Mouse (Mus musculus) embryonic facial prominence, embryonic 11.5 days (tissue): Measurements from ENCODE around the gene Tomm7. TPM values are rescaled to one million over a fixed set of nuclear protein-coding genes. Genes with fewer than 3 reads are reported as not detected.
"Not testable (repeated sequence)": the region's sequence is repeated elsewhere in the genome, so short reads cannot be mapped to it uniquely, and the experiment has no call there.

Experiments used
- ATAC-seq: fragments of 200-750 bp; cut with Nextera tagmentation; replicated peaks from 2 replicates; pipeline ENCODE4 v1.8.0; 2017; ENCODE audit warnings: low read depth; ENCODE audit not compliant: insufficient number of reproducible peaks, low FRiP score, low TSS enrichment
- DNase-seq: peaks from one replicate; pipeline ENCODE4 v3.0.0-alpha.2; 2015; ENCODE audit warnings: low spot score
- H3K27ac ChIP-seq: fragments of 300-500 bp; sonication (generic); replicated peaks from 2 replicates; pipeline ENCODE4 v1.5.1; 2014; ENCODE audit warnings: mild to moderate bottlenecking, low read depth, low read length, control low read depth
- H3K27me3 ChIP-seq: fragments of 300-500 bp; sonication (generic); 2 replicates; pipeline ENCODE4 v1.6.1; 2014; ENCODE audit warnings: mild to moderate bottlenecking, low read length, moderate library complexity, mixed read lengths; ENCODE audit not compliant: control insufficient read depth, insufficient read depth
- H3K36me3 ChIP-seq: fragments of 300-500 bp; sonication (generic); replicated peaks from 2 replicates; pipeline ENCODE4 v1.6.1; 2014; ENCODE audit warnings: low read depth, mild to moderate bottlenecking, low read length, moderate library complexity, mixed read lengths; ENCODE audit not compliant: control insufficient read depth, insufficient read depth
- H3K4me1 ChIP-seq: fragments of 300-500 bp; sonication (generic); 2 replicates; pipeline ENCODE4 v1.6.1; 2014; ENCODE audit warnings: low read length, mixed read lengths; ENCODE audit not compliant: control insufficient read depth, insufficient read depth
- H3K4me2 ChIP-seq: fragments of 300-500 bp; sonication (generic); 2 replicates; pipeline ENCODE4 v1.6.1; 2014; ENCODE audit warnings: low read depth, mild to moderate bottlenecking, control low read depth, low read length, moderate library complexity
- H3K4me3 ChIP-seq: fragments of 300-500 bp; sonication (generic); 2 replicates; pipeline ENCODE4 v1.5.1; 2014; ENCODE audit warnings: low read depth, low read length, control low read depth
- H3K9ac ChIP-seq: fragments of 300-500 bp; sonication (generic); replicated peaks from 2 replicates; pipeline ENCODE4 v1.6.1; 2014; ENCODE audit warnings: mild to moderate bottlenecking, control low read depth, low read length
- H3K9me3 ChIP-seq: fragments of 300-500 bp; sonication (generic); replicated peaks from 2 replicates; pipeline ENCODE4 v1.6.1; 2016; ENCODE audit warnings: mild to moderate bottlenecking, low read length, inconsistent platforms, mixed read lengths; ENCODE audit not compliant: control insufficient read depth
- WGBS: fragments of 180-500 bp; shearing (Covaris S2); extraction: QIAGEN DNeasy Blood & Tissue Kit; methylation state at CpG from one replicate; pipeline ENCODE4 v1.1.7; 2014; 5-methylcytosine and 5-hydroxymethylcytosine counted together
- polyA plus RNA-seq: library from polyadenylated mRNA; unstranded; fragments of >200 nt; fragmentation: Nextera tagmentation; extraction: Ambion mirVana; gene quantifications from 2 replicates; pipeline ENCODE4 v1.2.1, GENCODE M21; 2014

Tomm7 gene
- polyA plus RNA-seq: 122 and 128 TPM in 2 replicates

DNA sequence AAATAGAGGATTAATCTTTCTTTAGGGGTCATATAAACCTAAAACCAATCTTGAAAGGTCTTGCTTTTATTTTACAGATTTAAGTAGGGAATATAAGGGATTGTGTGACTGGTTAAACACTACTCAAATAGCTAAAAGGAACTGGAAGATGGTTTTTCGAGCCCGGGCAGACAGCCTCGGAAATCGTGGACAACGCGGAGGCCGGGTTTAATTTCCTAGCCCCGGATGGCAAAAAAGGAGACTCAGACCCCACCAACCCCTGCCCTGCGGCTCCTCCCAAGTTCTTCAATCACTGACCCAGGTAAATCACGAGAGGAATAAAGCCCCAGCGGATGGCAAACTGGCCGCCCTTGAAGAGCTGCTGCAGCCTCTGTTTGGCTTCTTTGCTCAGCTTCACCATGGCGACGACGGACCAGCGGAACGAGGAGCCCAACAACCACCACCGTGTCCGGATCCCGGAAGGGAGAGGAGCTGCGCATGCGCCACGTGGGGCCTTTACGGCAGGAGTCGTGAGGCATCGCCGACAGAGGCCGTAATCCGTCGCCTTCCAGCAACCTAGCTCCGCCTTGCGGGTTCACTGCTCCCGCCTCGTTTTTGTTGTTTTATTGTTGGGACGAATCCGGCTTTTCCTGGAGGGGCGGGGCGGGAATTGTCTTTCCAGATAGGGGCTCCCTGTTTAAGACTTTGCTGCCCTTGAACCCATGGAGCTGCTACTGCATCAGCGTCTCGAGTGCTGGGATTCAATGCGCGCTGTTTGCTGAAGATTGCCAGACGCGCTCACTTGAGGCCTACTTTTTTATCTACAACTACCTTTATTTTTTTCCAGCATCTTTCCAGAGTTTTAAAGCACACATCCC, at the start of gene Tomm7:
Tomm7 (minus strand) TSS at position 488 of the 857 bp plus-strand sequence.
- under 1% methylated on average over 44 of the region's 44 CpGs for WGBS
- ATAC-seq: peak; percentile 84

DNA sequence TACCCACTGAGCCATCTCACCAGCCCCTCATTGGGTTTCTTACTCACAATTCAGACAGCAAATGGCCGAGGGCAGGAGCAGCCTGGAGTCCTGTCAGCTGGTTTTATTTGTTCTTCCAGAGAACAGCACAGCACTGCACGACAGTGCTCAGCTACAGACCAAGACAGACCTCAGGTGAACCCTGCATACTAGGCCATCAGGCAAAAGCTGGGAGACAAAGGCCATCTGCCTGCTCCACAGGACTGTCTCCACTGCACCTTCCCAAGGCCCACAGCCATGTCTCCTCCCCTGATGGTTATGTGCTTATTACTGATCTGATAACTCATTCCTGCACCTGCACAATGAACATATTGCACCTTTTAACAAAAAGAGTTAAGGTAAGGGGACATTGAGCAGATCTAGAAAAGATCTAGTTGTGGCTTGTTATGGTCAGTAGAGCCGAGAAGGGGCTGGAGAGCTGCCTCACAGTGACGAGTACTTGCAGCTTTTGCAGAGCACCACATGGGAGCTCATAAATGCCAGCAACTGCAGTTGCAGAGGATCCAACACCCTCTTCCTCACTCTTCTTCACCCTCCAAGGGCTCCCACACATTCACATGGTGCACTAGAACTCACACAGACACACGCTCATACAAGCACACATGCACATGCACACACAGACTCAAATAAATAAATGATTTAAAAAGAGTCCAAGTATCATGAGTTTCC, 49.3 kb upstream of the Tomm7 start:
- WGBS: 78% methylated on average over 5 of the region's 5 CpGs

More for the DNA sequence above, at the start of gene Tomm7:
- no peak within 1 kb of the TSS for H3K27ac ChIP-seq
- peak within 1 kb of the TSS; percentile 68 for H3K9ac ChIP-seq
- H3K4me3 ChIP-seq: peak within 1 kb of the TSS; percentile 51
- H3K27me3 ChIP-seq: no peaks in the 10 kb centered on the region
- DNase-seq: peak; percentile 99
- H3K9me3 ChIP-seq: no peaks in the 10 kb centered on the region
- no peaks in the 10 kb centered on the region; the same call in 1 of the 2 replicates for H3K36me3 ChIP-seq
- H3K4me2 ChIP-seq: peak within 1 kb of the TSS; percentile 36
- H3K4me1 ChIP-seq: no peaks in the 10 kb centered on the region

DNA sequence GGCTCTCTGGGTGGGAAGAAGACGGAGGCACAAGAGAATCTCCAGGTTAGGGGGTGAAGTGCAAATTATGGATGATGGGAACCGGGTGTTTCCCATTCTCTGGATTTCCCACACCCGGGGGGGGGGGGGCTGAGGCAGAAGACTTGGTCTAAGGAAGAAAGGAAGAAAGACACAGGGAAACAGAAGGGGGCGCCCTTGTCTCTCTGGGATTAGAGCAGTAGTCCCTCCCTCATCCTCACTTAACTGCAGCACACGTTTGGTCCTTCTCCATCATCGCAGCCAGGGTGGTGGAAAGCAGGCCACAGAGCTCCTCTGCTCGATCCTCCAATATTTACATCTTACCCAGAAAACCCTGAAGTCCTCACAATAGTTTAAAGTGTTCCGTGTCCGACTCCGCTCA, 46.8 kb upstream of the Tomm7 start:
- H3K4me2 ChIP-seq: no peak overlapping the region
- peak; percentile 66 for DNase-seq
- H3K36me3 ChIP-seq: no peaks in the 10 kb centered on the region
- H3K4me3 ChIP-seq: no peak overlapping the region
- ATAC-seq: no peak
- H3K9me3 ChIP-seq: no peaks in the 10 kb centered on the region
- H3K9ac ChIP-seq: no peak overlapping the region
- 43% methylated on average over 10 of the region's 10 CpGs for WGBS
- H3K4me1 ChIP-seq: no peaks in the 10 kb centered on the region
- no peaks in the 10 kb centered on the region for H3K27me3 ChIP-seq
- no peak overlapping the region for H3K27ac ChIP-seq

More for the DNA sequence above, 49.3 kb upstream of the Tomm7 start:
- no peak for DNase-seq
- no peak overlapping the region for H3K27ac ChIP-seq
- no peaks in the 10 kb centered on the region for H3K36me3 ChIP-seq
- H3K9ac ChIP-seq: no peak overlapping the region
- H3K27me3 ChIP-seq: no peaks in the 10 kb centered on the region
- ATAC-seq: no peak
- H3K9me3 ChIP-seq: no peaks in the 10 kb centered on the region
- no peak overlapping the region for H3K4me2 ChIP-seq
- H3K4me3 ChIP-seq: no peak overlapping the region
- no peaks in the 10 kb centered on the region for H3K4me1 ChIP-seq

DNA sequence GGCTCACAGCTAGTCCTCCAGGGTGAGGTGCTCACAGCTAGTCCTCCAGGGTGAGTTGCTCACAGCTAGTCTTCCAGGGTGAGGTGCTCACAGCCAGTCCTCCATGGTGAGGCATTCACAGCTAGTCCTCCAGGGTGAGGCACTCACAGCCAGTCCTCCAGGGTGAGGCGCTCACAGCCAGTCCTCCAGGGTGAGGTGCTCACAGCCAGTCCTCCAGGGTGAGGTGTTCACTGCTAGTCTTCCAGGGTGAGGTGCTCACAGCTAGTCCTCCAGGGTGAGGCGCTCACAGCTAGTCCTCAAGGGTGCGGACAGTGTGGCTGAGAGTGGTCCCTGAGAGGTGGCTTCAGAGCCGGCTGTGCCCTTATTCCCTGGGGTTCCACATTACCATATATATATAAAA, 45.5 kb upstream of the Tomm7 start:
- no peak overlapping the region for H3K9ac ChIP-seq
- H3K36me3 ChIP-seq: no peaks in the 10 kb centered on the region
- H3K4me1 ChIP-seq: no peaks in the 10 kb centered on the region
- 64% methylated on average over 4 of the region's 4 CpGs for WGBS
- no peak overlapping the region for H3K27ac ChIP-seq
- DNase-seq (no peak), ATAC-seq (no peak)
- no peaks in the 10 kb centered on the region for H3K27me3 ChIP-seq
- H3K9me3 ChIP-seq: no peaks in the 10 kb centered on the region
- H3K4me2 ChIP-seq: no peak overlapping the region
- H3K4me3 ChIP-seq: no peak overlapping the region

DNA sequence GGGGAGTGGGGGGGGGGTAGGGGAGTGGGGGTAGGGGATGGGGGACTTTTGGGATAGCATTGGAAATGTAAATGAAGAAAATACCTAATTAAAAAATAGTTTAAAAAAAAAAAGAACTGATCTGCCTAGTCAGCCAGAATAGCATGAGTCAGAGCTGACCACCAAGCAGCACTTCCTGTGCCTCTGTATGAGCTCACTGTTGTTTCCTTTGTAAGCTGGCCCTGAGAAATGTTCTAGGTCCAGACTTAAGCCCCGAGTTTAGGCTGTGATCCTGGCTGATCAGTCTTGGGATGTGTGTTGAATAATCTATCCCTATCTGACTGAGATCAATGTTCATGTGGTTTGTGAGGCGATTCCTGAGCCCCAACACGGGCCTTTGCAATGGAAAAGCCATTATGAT, 43.1 kb upstream of the Tomm7 start:
- no peak for ATAC-seq

DNA sequence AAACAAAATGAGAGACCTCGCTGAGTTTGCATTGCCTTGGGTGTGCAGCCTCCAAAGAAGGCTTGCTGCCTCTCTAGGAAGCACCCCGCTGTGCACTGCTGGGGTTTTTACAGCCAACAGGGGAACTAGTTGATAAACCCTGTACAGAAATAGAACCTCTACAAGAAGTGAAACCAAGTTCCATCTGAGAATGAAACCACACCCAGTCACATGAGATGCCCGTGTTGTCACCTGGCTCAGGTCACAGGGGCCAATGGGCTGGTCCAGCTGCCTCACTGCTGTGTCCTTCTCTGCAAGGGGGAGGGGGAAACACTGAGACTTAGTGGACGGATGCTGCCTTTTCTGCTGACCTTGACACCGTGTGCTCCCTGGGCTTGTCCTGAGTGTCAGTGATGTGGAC, 30.5 kb upstream of the Tomm7 start:
- H3K9me3 ChIP-seq: no peaks in the 10 kb centered on the region
- no peak overlapping the region for H3K4me2 ChIP-seq
- H3K36me3 ChIP-seq: no peaks in the 10 kb centered on the region
- no peak overlapping the region for H3K4me3 ChIP-seq
- H3K4me1 ChIP-seq: no peaks in the 10 kb centered on the region
- H3K9ac ChIP-seq: no peak overlapping the region
- DNase-seq: no peak
- 66% methylated on average over 5 of the region's 5 CpGs for WGBS
- no peak overlapping the region for H3K27ac ChIP-seq
- H3K27me3 ChIP-seq: no peaks in the 10 kb centered on the region
- no peak for ATAC-seq

More for the DNA sequence above, 43.1 kb upstream of the Tomm7 start:
- H3K27ac ChIP-seq: no peak overlapping the region
- no peaks in the 10 kb centered on the region for H3K9me3 ChIP-seq
- H3K4me3 ChIP-seq: no peak overlapping the region
- no peaks in the 10 kb centered on the region for H3K4me1 ChIP-seq
- no peaks in the 10 kb centered on the region for H3K27me3 ChIP-seq
- H3K9ac ChIP-seq: no peak overlapping the region
- DNase-seq: no peak
- 76% methylated on average over 3 of the region's 3 CpGs for WGBS
- H3K36me3 ChIP-seq: no peaks in the 10 kb centered on the region
- no peak overlapping the region for H3K4me2 ChIP-seq

DNA sequence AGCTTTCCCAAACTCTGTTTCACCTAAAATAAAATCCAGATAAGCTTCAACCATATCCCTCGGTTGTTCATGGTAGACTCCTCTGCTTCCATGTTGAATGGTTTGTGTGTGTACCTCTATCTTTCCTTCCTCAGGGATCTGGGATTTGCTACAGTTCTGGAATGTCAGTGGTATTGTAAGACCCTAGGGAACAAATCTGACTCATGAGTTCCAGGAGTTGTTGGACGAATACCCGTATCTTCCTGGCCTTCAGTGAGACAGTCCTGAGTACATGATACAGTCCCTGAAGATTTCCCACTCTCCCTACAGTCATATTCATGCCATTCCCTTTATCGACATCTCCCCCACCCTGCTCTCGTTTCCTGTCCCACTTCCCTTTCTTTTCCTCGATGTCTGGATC, 28.6 kb upstream of the Tomm7 start:
- Histone ChIP-seq H3K27ac (no peak overlapping the region), H3K9me3 (no peaks in the 10 kb centered on the region), H3K9ac (no peak overlapping the region), H3K27me3 (no peaks in the 10 kb centered on the region), H3K4me1 (no peaks in the 10 kb centered on the region), H3K4me2 (no peak overlapping the region), H3K36me3 (no peaks in the 10 kb centered on the region), H3K4me3 (no peak overlapping the region)
- WGBS: 83% methylated on average over 6 of the region's 6 CpGs
- no peak for DNase-seq
- ATAC-seq: no peak

DNA sequence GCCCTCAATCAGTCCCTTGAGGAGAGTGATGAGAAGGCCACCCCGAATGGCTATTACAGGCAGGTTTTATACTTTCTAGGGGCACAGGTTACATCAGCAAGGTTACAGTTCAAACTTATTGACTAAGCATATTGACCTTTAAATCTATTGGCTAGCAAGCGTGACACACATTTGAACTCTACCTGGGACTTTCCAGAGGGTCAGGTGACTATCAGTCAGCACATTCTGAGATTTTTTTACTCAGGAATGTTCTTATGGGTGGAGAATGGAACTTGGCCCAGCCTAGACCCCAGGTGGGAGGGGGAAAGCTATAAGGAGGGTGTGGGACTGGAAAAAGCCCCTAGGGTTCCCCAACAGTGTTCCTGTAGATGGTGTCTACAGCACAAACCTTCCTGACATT, 27.4 kb upstream of the Tomm7 start:
- DNase-seq, H3K27ac ChIP-seq, H3K4me2 ChIP-seq, H3K9me3 ChIP-seq, H3K4me1 ChIP-seq, H3K27me3 ChIP-seq, H3K4me3 ChIP-seq, ATAC-seq, H3K36me3 ChIP-seq, H3K9ac ChIP-seq: not testable (repeated sequence)
- 87% methylated on average over 2 of the region's 2 CpGs for WGBS
